Mouse (Mus musculus): ENCODE measurements at regions not wholly inside any gene's neighbourhood (a gene's known extent, or its start where the extent isn't known, plus 50 kb on each side); places are given as distances from the start of the nearest gene placed in this dataset.

DNA sequence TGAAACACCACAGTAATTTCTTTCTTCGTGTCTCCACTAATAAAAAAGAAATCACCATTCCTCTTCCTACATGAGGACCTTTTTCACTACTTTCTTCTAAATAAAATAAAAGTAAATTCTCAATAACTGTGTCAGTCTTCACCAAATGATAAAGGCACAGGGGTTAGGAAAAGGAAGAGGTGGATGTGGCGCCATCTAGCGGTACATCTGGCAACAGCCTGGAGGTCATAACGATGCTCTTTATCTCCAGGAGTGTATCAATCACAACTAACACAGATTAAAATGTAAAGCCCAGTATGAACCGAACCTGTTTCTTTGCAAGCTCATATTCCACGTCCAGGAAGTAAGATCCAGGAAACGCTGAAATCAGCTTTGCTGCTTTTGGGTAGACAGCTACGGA is 793.0 kb downstream of the Gm7489 start:
- peak in 1 of 2 experiments; percentile 57 for DNase-seq (ENCODE audit: low spot score in 2 of 2)

All from layer of hippocampus, adult 18-20 months (tissue).